Mouse (Mus musculus) naive thymus-derived CD4-positive, alpha-beta T cell, adult 5 months (primary cell): ENCODE results near the gene Sbsn. TPM values are rescaled to one million over a fixed set of nuclear protein-coding genes. Genes with fewer than 3 reads are reported as not detected.

Experiments
- polyA plus RNA-seq: library from polyadenylated mRNA; unstranded; fragments of 100-300 nt; shearing (Covaris generic); gene quantifications from one replicate; pipeline ENCODE4 v1.2.1, GENCODE M21; 2017

Sbsn gene
- polyA plus RNA-seq = 1.0 TPM

DNA sequence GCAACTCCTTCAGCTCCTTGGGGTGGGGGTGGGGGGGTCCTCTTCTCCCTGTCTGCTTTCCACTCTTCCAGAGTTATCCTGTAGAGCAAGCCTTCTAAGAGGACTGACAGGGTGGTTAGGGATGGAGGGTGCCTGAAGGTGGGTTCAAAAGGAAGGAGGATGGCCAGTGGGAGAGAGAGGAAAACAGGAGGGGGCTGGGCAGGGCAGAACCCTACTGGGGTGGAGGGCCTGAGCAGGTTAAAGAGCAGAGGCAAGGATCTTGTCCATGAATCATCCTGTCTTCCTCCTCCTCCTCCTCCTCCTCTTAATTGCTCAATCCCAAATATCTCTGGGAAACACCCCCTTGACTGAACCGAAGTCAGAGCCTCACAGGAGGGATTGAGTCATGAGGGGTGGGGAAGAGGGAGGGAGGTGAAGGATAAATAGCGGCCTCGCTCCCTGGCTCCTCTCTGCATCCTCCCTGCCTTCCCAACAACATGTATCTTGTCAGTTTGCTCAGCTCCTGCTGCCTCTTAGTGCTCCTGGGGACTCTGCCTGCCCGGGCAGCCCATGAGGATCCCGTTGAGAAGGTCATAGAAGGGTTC, at the start of gene Sbsn:
TSS of gene Sbsn (plus strand) at position 386 of the 584 bp plus-strand sequence.

DNA sequence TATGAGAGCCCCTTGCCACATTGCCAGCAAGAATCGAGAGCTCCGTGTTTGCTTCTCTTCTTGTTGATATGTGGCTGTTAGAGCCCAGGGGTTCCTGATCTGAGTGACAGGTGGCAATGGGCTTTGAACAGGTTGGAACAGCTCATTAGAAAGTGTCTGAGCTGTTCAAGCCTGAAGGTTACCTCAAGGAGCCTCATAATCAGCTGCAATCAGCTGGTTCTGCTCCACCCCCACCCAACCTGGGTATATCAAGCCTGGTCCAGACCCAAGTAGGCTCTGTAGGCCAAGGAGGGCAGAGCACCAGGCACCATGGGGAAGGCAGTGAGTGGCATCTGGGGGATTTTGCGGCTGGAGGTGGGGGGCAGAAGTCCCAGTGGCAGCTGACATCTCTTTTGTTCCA, 39.3 kb upstream of the Sbsn start, which contains the start of gene Atp4a:
TSS of gene Atp4a (plus strand) at position 268 of the 400 bp plus-strand sequence.

DNA sequence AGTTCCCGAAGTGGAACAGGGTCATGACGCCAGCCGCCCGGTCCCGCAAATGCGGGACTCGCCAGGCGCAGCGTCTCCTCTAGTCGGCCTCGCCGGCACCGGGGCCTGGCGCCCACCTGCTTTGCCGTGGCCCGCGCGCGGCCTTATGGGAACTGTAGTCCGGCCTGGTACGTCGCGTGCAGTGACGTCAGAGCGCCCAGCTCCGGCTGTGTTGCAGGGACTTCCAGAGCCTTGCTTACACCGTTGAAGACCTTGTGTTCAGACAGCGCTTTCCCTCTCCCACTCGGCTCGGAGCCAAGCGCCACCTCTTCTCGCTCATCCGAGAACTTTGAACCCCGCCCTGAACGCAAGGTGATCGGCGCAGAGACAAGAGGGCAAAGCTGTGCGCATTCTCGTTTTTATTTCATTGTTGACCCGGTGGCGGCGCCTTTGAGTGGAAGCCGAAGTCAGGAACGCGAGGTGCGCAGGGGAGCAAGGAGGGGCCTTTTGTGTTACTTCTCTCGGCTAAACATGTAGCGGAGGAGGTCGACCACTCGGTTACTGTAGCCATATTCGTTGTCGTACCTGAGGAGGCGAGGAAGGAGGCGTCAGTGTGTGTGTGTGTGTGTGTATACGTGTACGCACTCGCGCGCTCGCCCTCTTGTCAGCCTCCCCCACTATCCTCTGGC, 21.7 kb upstream of the Sbsn start, which contains the start of gene Tmem147:
TSS of gene Tmem147 (minus strand) at position 145 of the 668 bp plus-strand sequence.

DNA sequence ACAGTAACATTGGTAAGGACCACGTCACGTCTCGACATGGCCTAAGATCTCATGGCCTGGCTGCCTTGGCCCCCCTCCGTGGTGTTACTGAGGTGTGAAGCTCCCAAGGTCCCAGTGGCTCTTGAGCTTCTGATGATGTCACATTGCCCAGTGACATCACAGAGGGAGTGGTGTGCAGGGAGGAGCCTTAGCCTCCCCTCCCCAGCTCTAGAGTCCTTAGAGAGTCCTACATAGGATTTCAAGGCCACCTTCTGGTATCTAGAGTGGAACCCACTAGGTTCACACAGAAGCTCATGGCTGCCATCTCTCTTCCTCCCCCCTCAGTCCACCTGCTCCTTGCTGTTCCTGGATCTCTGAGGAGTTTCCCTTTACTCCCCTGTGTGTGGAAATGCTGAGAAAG, 7.7 kb upstream of the Sbsn start, which contains the start of gene Gapdhs:
TSS of gene Gapdhs (minus strand) at position 65 of the 400 bp plus-strand sequence.

DNA sequence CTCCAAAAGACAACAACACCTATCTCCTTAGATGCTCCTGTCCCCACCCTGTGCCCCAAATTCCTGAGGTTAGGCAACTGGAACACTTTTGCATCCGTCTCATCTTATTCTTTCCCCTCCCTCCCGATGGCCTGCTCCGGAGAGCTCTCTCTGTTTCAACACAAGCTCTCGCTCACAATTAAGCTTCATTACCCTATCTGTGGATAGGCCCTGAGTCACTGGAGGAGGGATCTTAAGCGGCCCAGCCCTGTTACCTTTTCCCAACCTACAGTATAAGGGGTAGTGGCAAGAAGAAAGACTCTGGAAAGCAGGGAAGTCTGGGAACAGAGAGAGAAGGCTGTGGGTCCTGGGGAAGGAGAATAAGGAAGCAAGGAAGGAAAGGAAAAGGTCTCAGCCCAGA, 12.2 kb downstream of the Sbsn start, which contains the start of gene Dmkn:
TSS of gene Dmkn (plus strand) at position 301 of the 400 bp plus-strand sequence.

DNA sequence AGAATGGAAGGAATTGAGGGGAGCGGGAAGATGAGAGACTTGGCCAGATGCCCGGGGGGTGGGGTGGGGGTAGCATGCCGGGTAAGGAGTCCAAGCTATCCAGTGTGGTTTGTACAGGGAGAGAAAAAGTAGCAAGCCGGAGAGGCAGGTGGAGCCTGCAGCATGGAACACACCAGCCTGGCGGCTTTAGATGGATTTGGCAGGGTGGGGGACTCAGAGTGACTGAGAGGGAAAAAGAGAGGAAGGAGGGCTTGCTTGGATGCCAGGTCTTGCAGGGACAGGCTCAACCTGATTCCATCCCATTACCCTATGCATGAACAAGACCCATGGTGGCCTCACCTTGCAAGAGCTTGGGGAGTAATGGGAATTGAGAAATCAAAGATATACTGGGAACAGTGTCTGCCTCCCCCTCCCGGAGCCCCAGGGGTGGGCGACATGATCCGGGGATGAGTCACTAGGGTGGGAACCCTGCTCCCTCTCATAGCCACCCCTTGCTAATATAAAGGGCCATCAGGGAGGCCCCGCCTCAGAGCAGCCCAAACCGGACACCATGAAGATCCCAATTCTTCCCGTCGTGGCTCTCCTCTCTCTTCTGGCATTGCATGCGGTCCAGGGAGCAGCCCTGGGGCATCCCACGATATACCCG, 36.2 kb downstream of the Sbsn start, which contains the start of gene Krtdap:
TSS of gene Krtdap (plus strand) at position 520 of the 646 bp plus-strand sequence.

Other genes with a start within 250 kb of the Sbsn start
- gene Arhgap33, start 216.4 kb upstream of the Sbsn start, polyA plus RNA-seq = 1.2 TPM
- gene Hspb6, start 199.3 kb upstream of the Sbsn start, polyA plus RNA-seq = 5.3 TPM
- gene Proser3, start 199.2 kb upstream of the Sbsn start, polyA plus RNA-seq = 4.3 TPM
- 53.4 TPM for gene Lin37, start 191.6 kb upstream of the Sbsn start, polyA plus RNA-seq
- 85.7 TPM for gene U2af1l4, start 188.2 kb upstream of the Sbsn start, polyA plus RNA-seq
- 68.6 TPM for gene Gm49396, start 188.1 kb upstream of the Sbsn start, polyA plus RNA-seq
- gene Psenen, start 187.8 kb upstream of the Sbsn start, polyA plus RNA-seq = 168 TPM
- 38.1 TPM for gene Igflr1, start 186.0 kb upstream of the Sbsn start, polyA plus RNA-seq
- 16.1 TPM for gene Kmt2b, start 162.7 kb upstream of the Sbsn start, polyA plus RNA-seq
- 1.1 TPM for gene Zbtb32, start 152.6 kb upstream of the Sbsn start, polyA plus RNA-seq
- gene Upk1a, start 138.6 kb upstream of the Sbsn start, polyA plus RNA-seq = 0.49 TPM
- gene Cox6b1, start 125.3 kb upstream of the Sbsn start, polyA plus RNA-seq = 305 TPM
- not detected for gene Etv2, start 115.6 kb upstream of the Sbsn start, polyA plus RNA-seq
- 214 TPM for gene Rbm42, start 101.2 kb upstream of the Sbsn start, polyA plus RNA-seq
- gene Haus5, start 86.5 kb upstream of the Sbsn start, polyA plus RNA-seq = 42.8 TPM
- not detected for gene Pmis2, start 79.9 kb upstream of the Sbsn start, polyA plus RNA-seq
- not detected for gene 2200002J24Rik, start 52.5 kb upstream of the Sbsn start, polyA plus RNA-seq
- not detected for gene Atp4a, start 39.3 kb upstream of the Sbsn start, polyA plus RNA-seq
- 70.8 TPM for gene Tmem147, start 21.9 kb upstream of the Sbsn start, polyA plus RNA-seq
- 1.4 TPM for gene Gapdhs, start 7.8 kb upstream of the Sbsn start, polyA plus RNA-seq
- gene Dmkn, start 12.3 kb downstream of the Sbsn start, polyA plus RNA-seq = not detected
- gene Krtdap, start 36.4 kb downstream of the Sbsn start, polyA plus RNA-seq = not detected
- gene Ffar2, start 72.3 kb downstream of the Sbsn start, polyA plus RNA-seq = not detected
- gene Ffar3, start 104.7 kb downstream of the Sbsn start, polyA plus RNA-seq = not detected
- gene Ffar1, start 110.1 kb downstream of the Sbsn start, polyA plus RNA-seq = not detected
- not detected for gene Cd22, start 128.9 kb downstream of the Sbsn start, polyA plus RNA-seq
- gene Mag, start 163.4 kb downstream of the Sbsn start, polyA plus RNA-seq = not detected
- gene Hamp2, start 173.2 kb downstream of the Sbsn start, polyA plus RNA-seq = not detected
- not detected for gene Hamp, start 192.6 kb downstream of the Sbsn start, polyA plus RNA-seq
- 12.8 TPM for gene Usf2, start 205.3 kb downstream of the Sbsn start, polyA plus RNA-seq
- gene Lsr, start 222.0 kb downstream of the Sbsn start, polyA plus RNA-seq = 1.1 TPM
- not detected for gene Fam187b, start 222.3 kb downstream of the Sbsn start, polyA plus RNA-seq